Mouse (Mus musculus) kidney, embryonic 16.5 days (tissue): ENCODE results near the gene Arl4c. TPM values are rescaled to one million over a fixed set of nuclear protein-coding genes. Genes with fewer than 3 reads are reported as not detected.

ENCODE experiments used
- ATAC-seq: fragments of 200-750 bp; cut with Nextera tagmentation; 2 replicates; pipeline ENCODE4 v1.8.0; 2017; ENCODE audit warnings: moderate TSS enrichment; ENCODE audit not compliant: low FRiP score, low TSS enrichment
- H3K27ac ChIP-seq: fragments of 300-500 bp; sonication (generic); 2 replicates; pipeline ENCODE4 v1.5.1; 2014; ENCODE audit warnings: low read length
- H3K27me3 ChIP-seq: fragments of 300-500 bp; sonication (generic); 2 replicates; pipeline ENCODE4 v1.6.1; 2014; ENCODE audit warnings: low read length, control low read depth, mixed read lengths; ENCODE audit not compliant: insufficient read depth
- H3K36me3 ChIP-seq: fragments of 300-500 bp; sonication (generic); 2 replicates; pipeline ENCODE4 v1.6.1; 2014; ENCODE audit warnings: low read length, control low read depth, mixed read lengths; ENCODE audit not compliant: insufficient read depth
- H3K4me1 ChIP-seq: fragments of 300-500 bp; sonication (generic); 2 replicates; pipeline ENCODE4 v1.6.1; 2014; ENCODE audit warnings: low read length, control low read depth, mixed read lengths; ENCODE audit not compliant: insufficient read depth
- H3K4me2 ChIP-seq: fragments of 300-500 bp; sonication (generic); replicated peaks from 2 replicates; pipeline ENCODE4 v1.6.1; 2014; ENCODE audit warnings: low read depth, low read length
- H3K4me3 ChIP-seq: fragments of 300-500 bp; sonication (generic); 2 replicates; pipeline ENCODE4 v1.5.1; 2014; ENCODE audit warnings: mild to moderate bottlenecking, low read length
- H3K9ac ChIP-seq: fragments of 300-500 bp; sonication (generic); replicated peaks from 2 replicates; pipeline ENCODE4 v1.6.1; 2014; ENCODE audit warnings: low read length
- H3K9me3 ChIP-seq: fragments of 300-500 bp; sonication (generic); 2 replicates; pipeline ENCODE4 v1.6.1; 2016; ENCODE audit warnings: low read length, control low read depth
- WGBS: fragments of 180-500 bp; shearing (Covaris S2); extraction: QIAGEN DNeasy Blood & Tissue Kit; methylation state at CpG from one replicate; pipeline ENCODE4 v1.1.7; 2014; 5-methylcytosine and 5-hydroxymethylcytosine counted together
- polyA plus RNA-seq: library from polyadenylated mRNA; unstranded; fragments of >200 nt; fragmentation: Nextera tagmentation; extraction: Ambion mirVana; gene quantifications from 2 replicates; pipeline ENCODE4 v1.2.1, GENCODE M21; 2015

Gene Arl4c
- polyA plus RNA-seq, 1 experiment from 2014 or later, result 24.2 TPM

DNA sequence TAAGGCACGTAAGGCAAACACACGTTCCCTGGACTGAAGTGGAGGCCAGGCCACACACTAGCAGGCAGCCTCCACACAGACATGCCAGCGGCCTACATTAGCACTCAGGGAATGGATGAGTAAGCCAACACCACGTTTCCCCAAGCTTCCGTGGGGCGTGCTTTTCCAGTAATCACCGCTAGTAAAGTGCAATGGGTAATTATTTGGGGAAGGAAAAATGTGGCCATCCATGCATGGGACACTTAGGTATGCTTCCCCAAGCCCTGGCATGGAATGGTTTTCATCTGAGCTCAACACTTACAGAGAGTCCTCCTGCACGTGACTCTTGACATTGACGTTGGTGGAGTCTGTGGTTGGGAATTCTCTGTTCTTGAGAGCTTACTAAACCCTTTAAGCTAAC, 50.4 kb downstream of the Arl4c start:
- Histone ChIP-seq H3K9ac (no peak overlapping the region), H3K4me2 (no peak overlapping the region), H3K9me3 (no peaks in the 10 kb centered on the region), H3K4me1 (0 out of 2 replicates have a peak, but pooled peaks cover 9% of the 10 kb centered on the region), H3K27me3 (no peaks in the 10 kb centered on the region), H3K36me3 (no peaks in the 10 kb centered on the region), H3K27ac (no peak overlapping the region), H3K4me3 (no peak overlapping the region)
- 0 out of 2 replicates have a peak, but pooled peaks have one; percentile 49 for ATAC-seq
- 53% methylated on average over 9 of the region's 9 CpGs for WGBS

- ATAC-seq, result no peak
- Histone ChIP-seq H3K4me1 (0 out of 2 replicates have a peak, but pooled peaks cover 9% of the 10 kb centered on the region), H3K9ac (no peak overlapping the region), H3K36me3 (no peaks in the 10 kb centered on the region), H3K27ac (no peak overlapping the region), H3K4me2 (no peak overlapping the region), H3K9me3 (no peaks in the 10 kb centered on the region), H3K4me3 (no peak overlapping the region), H3K27me3 (no peaks in the 10 kb centered on the region)
- WGBS, result 83% methylated on average over 4 of the region's 4 CpGs
Measured at GRCm38 (mm10) chr1:88648742-88649141, 53.3 kb downstream of the Arl4c start.

DNA sequence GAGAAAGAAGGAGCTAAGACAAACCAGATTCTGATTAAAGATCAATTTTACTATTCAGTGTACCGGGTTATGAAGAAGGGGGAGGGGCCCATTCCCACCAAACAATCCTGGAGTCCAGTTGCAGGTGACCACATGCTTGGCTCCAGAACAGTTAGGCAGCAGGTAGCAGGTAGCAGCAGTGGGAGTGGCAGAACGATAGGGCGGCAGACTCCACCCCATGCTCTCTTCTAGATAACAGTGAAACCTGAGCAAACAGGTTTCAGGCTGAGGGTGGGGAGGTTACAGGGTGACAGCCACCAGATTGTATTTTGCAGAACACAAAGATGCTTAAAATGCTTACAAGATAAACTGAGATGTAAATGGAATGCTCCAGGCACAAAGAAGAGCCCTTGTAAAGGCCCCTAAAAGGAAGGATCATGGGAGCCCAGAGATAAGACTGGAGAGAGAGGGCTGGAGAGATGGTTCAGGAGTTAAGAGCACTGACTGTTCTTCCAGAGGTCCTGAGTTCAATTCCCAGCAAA, 56.4 kb downstream of the Arl4c start:
- H3K9me3 ChIP-seq, result no peaks in the 10 kb centered on the region
- no peaks in the 10 kb centered on the region for H3K36me3 ChIP-seq
- ATAC-seq, result no peak
- no peak overlapping the region for H3K4me3 ChIP-seq
- H3K9ac ChIP-seq, result no peak overlapping the region
- no peak overlapping the region for H3K27ac ChIP-seq
- no peaks in the 10 kb centered on the region for H3K4me1 ChIP-seq
- H3K27me3 ChIP-seq, result no peaks in the 10 kb centered on the region
- 68% methylated on average over 3 of the region's 3 CpGs for WGBS
- H3K4me2 ChIP-seq, result no peak overlapping the region

GRCm38 (mm10) chr1:88644417-88644816, 57.6 kb downstream of the Arl4c start:
- Histone ChIP-seq H3K4me2 (no peak overlapping the region), H3K4me1 (peaks cover 11% of the 10 kb centered on the region), H3K36me3 (no peaks in the 10 kb centered on the region), H3K9me3 (no peaks in the 10 kb centered on the region), H3K27me3 (no peaks in the 10 kb centered on the region), H3K4me3 (no peak overlapping the region), H3K9ac (no peak overlapping the region), H3K27ac (no peak overlapping the region)
- 96% methylated on average over 5 of the region's 5 CpGs for WGBS
- no peak for ATAC-seq

DNA sequence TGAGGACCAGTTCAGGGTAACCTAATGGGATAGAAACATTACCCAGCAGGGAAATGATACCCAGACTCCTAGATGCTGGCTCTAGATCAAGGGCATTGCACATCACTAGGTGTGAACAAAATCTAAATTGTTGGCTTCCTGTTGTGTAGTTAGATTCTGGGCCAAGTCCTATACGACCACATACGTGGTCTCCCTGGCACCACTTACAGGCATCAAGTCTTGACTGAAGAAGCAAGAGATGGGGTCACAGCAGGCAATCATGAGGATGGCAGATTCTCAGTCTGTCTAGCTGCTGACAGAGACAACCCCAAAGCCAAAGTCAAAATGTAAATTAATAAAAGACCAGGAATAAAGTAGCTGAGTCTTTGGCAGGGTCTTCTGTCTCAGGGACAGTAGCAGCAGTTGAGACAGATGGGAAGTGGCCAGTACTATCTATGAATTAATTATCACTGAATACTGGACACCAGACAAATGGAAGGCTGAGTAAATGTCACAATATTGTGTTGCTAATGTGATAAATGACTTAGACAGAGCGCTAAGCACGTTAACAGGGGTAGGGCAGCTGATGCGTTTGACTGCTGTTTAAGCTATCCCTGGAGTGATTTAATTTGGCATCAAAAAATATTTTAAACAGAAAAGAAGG, 58.7 kb downstream of the Arl4c start:
- ATAC-seq, result no peak
- Histone ChIP-seq H3K27ac (no peak overlapping the region), H3K4me3 (no peak overlapping the region), H3K36me3 (no peaks in the 10 kb centered on the region), H3K27me3 (no peaks in the 10 kb centered on the region), H3K9me3 (no peaks in the 10 kb centered on the region), H3K4me1 (peaks cover 17% of the 10 kb centered on the region), H3K9ac (no peak overlapping the region), H3K4me2 (no peak overlapping the region)
- WGBS, result 70% methylated on average over 5 of the region's 5 CpGs

DNA sequence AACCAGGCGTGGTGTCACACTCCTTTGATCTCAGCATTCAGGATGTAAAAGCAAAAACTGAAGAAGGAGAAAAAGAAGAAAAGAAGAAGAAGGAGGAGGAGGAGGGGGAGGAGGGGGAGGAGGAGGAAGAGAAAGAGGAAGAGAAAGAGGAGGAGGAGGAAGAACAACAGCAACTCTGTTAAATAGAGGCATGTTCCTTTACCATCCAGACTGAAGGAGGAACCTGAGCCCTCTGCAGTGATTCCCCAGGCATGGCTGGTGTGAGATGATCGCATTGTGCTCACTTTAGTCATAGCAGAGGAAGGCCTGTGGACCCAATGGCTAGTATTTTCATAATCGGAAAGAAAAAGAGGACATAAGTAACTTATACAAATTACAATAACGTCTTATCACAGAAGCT, 59.3 kb downstream of the Arl4c start:
- Histone ChIP-seq H3K9ac (no peak overlapping the region), H3K9me3 (no peaks in the 10 kb centered on the region), H3K4me3 (no peak overlapping the region), H3K4me1 (peaks cover 17% of the 10 kb centered on the region), H3K27ac (no peak overlapping the region), H3K36me3 (no peaks in the 10 kb centered on the region), H3K27me3 (no peaks in the 10 kb centered on the region), H3K4me2 (no peak overlapping the region)
- WGBS, result 84% methylated on average over 4 of the region's 4 CpGs
- no peak for ATAC-seq

DNA sequence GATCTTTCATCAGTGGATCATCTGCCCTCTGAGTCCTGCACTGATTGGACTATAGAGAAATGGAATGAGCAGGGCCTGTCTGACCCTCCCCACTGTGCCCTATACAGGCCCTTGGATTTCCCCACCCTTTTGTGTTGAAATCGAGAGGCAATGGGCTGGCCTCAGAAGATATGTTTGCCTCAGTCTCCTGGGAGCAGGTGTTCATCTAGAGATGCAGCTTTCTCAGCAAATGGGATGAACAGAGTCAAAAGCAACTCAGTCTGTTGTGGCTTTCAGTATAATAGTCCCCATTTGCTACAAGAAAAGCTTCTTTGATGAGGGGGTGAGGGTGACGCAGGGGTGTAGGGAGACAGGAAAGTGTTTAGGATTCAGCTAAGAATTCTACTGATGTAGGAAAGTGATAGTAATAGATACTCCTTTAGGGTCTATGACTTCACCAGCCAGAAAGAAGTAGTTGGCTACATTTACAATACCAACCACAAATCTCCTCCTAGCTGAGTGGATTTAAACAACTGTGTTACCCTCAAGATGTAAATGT, 60.3 kb downstream of the Arl4c start:
- Histone ChIP-seq H3K4me3 (no peak overlapping the region), H3K27me3 (no peaks in the 10 kb centered on the region), H3K4me2 (no peak overlapping the region), H3K9ac (no peak overlapping the region), H3K27ac (no peak overlapping the region), H3K4me1 (peaks cover 17% of the 10 kb centered on the region), H3K9me3 (no peaks in the 10 kb centered on the region), H3K36me3 (no peaks in the 10 kb centered on the region)
- ATAC-seq, result no peak
- WGBS, result 82% methylated on average over 2 of the region's 2 CpGs

GRCm38 (mm10) chr1:88641194-88641593, 60.8 kb downstream of the Arl4c start:
- Histone ChIP-seq H3K27ac (no peak overlapping the region), H3K27me3 (no peaks in the 10 kb centered on the region), H3K9me3 (no peaks in the 10 kb centered on the region), H3K4me2 (no peak overlapping the region), H3K9ac (no peak overlapping the region), H3K36me3 (no peaks in the 10 kb centered on the region), H3K4me1 (peaks cover 17% of the 10 kb centered on the region), H3K4me3 (no peak overlapping the region)
- no peak for ATAC-seq
- 91% methylated on average over 3 of the region's 3 CpGs for WGBS

DNA sequence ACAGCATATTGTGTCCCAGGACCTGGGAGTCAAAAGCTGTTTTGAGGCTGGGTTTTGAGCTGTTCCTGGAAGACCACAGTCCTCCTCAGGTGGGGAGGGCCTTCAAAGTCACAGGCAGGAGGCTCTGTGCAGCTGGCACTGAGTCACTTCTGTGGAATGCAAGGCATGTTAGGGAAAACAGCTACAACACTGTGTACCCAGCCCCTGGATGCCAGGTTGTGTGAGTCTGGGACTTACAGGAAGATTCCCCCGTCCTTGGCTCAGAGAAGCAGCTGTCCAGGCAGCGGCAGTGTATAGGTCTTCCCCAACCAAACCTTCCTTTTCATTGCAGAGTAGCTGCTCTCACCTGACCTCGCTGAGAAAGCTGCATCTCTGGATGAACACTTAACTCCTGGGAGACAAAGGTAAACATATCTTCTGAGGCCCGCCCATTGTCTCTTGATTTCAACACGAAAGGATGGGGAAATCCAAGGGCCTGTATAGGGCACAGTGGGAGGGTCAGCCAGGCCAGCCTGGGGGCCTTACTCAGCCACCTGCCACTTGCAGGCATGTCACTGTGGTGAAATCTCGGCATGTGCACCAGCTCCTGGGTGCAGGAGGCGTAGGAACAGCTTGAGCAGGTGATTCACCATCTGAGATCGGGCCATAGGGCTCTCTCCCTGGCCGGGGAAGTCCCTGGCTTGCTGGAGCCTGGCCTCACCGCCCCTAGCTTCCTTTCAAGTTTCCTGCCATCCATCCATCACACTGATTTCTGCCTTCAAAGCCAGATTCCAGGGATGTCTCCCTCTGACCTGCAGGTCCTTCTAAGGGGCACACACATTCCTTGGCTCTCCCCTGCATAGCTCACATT, 62.4 kb downstream of the Arl4c start:
- peak overlapping the region; percentile 22 for H3K4me2 ChIP-seq
- peak overlapping the region; percentile 71 for H3K27ac ChIP-seq
- H3K9me3 ChIP-seq, result no peaks in the 10 kb centered on the region
- peak; percentile 64 for ATAC-seq
- 15% methylated on average over 10 of the region's 10 CpGs for WGBS
- no peaks in the 10 kb centered on the region for H3K27me3 ChIP-seq
- peaks cover 17% of the 10 kb centered on the region for H3K4me1 ChIP-seq
- no peak overlapping the region for H3K4me3 ChIP-seq
- H3K36me3 ChIP-seq, result no peaks in the 10 kb centered on the region
- 0 out of 2 replicates have a peak overlapping the region, but pooled peaks have one; percentile 28 for H3K9ac ChIP-seq
